In genomic region chr10:21454153-21454552, GRCm38 (mm10) we compare ENCODE assay signal across 12 mouse cellular contexts.
"Had no signal": no experiment of that assay in that cellular context is flagged by ENCODE, and none has a peak within 500 bp of the region (broad histone marks: within the 10 kb centered on the region; RNA-seq: fewer than 3 reads in every experiment).

No protein-coding gene starts in this region.

- H3K9ac ChIP-seq: intestine, embryonic 15.5 days; limb, embryonic 15.5 days; midbrain, embryonic 12.5 days; neural tube, embryonic 13.5 days had no signal

- DNase-seq: kidney, adult 2 months; kidney, postnatal 25 days; layer of hippocampus, adult 9-11 months; layer of hippocampus, postnatal 36 days; lung, adult 18-20 months; retina, postnatal 1 day; right cerebral cortex, postnatal 14 days; thymus, postnatal 4 days had no signal

- H3K9me3 ChIP-seq: intestine, embryonic 15.5 days; limb, embryonic 15.5 days; neural tube, embryonic 13.5 days had no signal

- H3K4me2 ChIP-seq: intestine, embryonic 15.5 days; limb, embryonic 15.5 days; midbrain, embryonic 12.5 days; neural tube, embryonic 13.5 days had no signal

- H3K27ac ChIP-seq: intestine, embryonic 15.5 days; limb, embryonic 15.5 days; midbrain, embryonic 12.5 days; neural tube, embryonic 13.5 days had no signal

- H3K4me3 ChIP-seq: intestine, embryonic 15.5 days; limb, embryonic 15.5 days; midbrain, embryonic 12.5 days; neural tube, embryonic 13.5 days had no signal

- H3K4me1 ChIP-seq: intestine, embryonic 15.5 days had no signal

- H3K27me3 ChIP-seq: intestine, embryonic 15.5 days; limb, embryonic 15.5 days; midbrain, embryonic 12.5 days; neural tube, embryonic 13.5 days had no signal

- H3K36me3 ChIP-seq: intestine, embryonic 15.5 days; limb, embryonic 15.5 days; midbrain, embryonic 12.5 days; neural tube, embryonic 13.5 days had no signal
